Mouse (Mus musculus) hindbrain, embryonic 11.5 days (tissue): ENCODE data around the gene Gm8362. TPM values are rescaled to one million over a fixed set of nuclear protein-coding genes. Genes with fewer than 3 reads are reported as not detected.
"Not testable (repeated sequence)": the region's sequence is repeated elsewhere in the genome, so short reads cannot be mapped to it uniquely, and the experiment has no call there.

Experiments
- ATAC-seq: fragments of 200-750 bp; cut with Nextera tagmentation; 2 replicates; pipeline ENCODE4 v1.8.0; 2017; ENCODE audit warnings: mild to moderate bottlenecking, moderate TSS enrichment, moderate library complexity; ENCODE audit not compliant: low FRiP score
- DNase-seq: peaks from one replicate; pipeline ENCODE4 v3.0.0-alpha.2; 2015; ENCODE audit warnings: low spot score
- H3K27ac ChIP-seq: fragments of 300-500 bp; sonication (generic); 2 replicates; pipeline ENCODE4 v1.5.1; 2014; ENCODE audit warnings: mild to moderate bottlenecking, low read depth, low read length
- H3K27me3 ChIP-seq: fragments of 300-500 bp; sonication (generic); 2 replicates; pipeline ENCODE4 v1.6.1; 2014; ENCODE audit warnings: mild to moderate bottlenecking, low read length, moderate library complexity, mixed read lengths; ENCODE audit not compliant: control insufficient read depth, insufficient read depth
- H3K36me3 ChIP-seq: fragments of 300-500 bp; sonication (generic); 2 replicates; pipeline ENCODE4 v1.6.1; 2014; ENCODE audit warnings: mild to moderate bottlenecking, low read length, moderate library complexity, mixed read lengths; ENCODE audit not compliant: control insufficient read depth, insufficient read depth
- H3K4me1 ChIP-seq: fragments of 300-500 bp; sonication (generic); replicated peaks from 2 replicates; pipeline ENCODE4 v1.6.1; 2014; ENCODE audit warnings: low read length, mixed read lengths; ENCODE audit not compliant: control insufficient read depth, insufficient read depth
- H3K4me2 ChIP-seq: fragments of 300-500 bp; sonication (generic); replicated peaks from 2 replicates; pipeline ENCODE4 v1.6.1; 2014; ENCODE audit warnings: mild to moderate bottlenecking, low read depth, low read length
- H3K4me3 ChIP-seq: fragments of 300-500 bp; sonication (generic); 2 replicates; pipeline ENCODE4 v1.5.1; 2014; ENCODE audit warnings: low read depth, low read length
- H3K9ac ChIP-seq: fragments of 300-500 bp; sonication (generic); 2 replicates; pipeline ENCODE4 v1.6.1; 2014; ENCODE audit warnings: low read depth, low read length
- H3K9me3 ChIP-seq: fragments of 300-500 bp; sonication (generic); 2 replicates; pipeline ENCODE4 v1.6.1; 2016; ENCODE audit warnings: low read length; ENCODE audit not compliant: control insufficient read depth
- whole genome bisulfite sequencing: fragments of 180-500 bp; shearing (Covaris S2); extraction: QIAGEN DNeasy Blood & Tissue Kit; methylation state at CpG from one replicate; pipeline ENCODE4 v1.1.7; 2014; 5-methylcytosine and 5-hydroxymethylcytosine counted together
- polyA plus RNA-seq: library from polyadenylated mRNA; unstranded; fragments of >200 nt; fragmentation: Nextera tagmentation; extraction: Ambion mirVana; gene quantifications from 2 replicates; pipeline ENCODE4 v1.2.1, GENCODE M21; 2014

Gene Gm8362
- polyA plus RNA-seq, result not detected in 2 replicates

DNA sequence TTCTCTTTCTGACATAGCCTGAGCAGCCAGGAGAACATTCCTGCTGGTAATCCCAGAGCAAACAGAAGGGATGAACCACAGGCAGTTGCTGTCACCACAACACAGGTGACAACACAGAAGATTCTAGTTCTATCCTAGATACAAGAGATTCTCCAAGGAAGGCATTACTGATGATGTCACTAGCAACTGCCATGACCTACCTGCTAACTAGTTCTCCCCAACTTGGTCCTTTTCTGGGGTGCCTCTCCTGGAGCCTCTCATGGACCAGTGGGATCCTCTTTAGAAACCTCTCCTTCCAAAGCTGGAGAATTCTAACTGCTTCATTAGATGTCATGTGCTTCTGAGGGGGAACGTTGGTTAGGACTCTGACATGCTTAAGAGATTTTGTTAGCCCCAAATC, at the start of gene Gm8362:
Gene Gm8362, minus strand, starts transcription at position 101 of the 400 bp plus-strand sequence.
- no CpG with 5 or more reads among the region's 1 CpGs for WGBS
- H3K27me3 ChIP-seq, DNase-seq, H3K9me3 ChIP-seq, H3K4me2 ChIP-seq, H3K36me3 ChIP-seq, H3K4me3 ChIP-seq, H3K4me1 ChIP-seq, ATAC-seq, H3K9ac ChIP-seq, H3K27ac ChIP-seq: not testable (repeated sequence)

DNA sequence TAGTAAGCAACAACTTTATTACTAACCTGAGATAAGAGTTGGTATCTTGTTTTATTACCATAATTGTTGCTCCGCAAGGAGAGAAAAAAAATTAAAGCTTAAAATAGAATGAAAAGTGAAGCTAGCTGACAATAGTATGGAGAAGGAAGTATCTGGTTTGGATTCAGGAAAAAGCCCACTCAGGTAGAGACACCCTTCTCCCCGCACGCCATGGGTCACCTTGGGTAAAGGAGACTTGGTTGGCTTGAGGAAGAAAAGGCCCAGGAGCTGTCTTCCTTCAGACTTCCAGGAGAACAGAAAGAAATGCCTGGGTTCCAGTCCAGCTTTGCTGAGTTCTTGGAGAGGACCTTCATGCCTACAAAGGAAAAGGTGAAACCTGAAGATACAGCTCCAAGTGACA, 49.1 kb upstream of the Gm8362 start:
- not testable (repeated sequence) for H3K27me3 ChIP-seq, H3K4me2 ChIP-seq, H3K9me3 ChIP-seq, H3K9ac ChIP-seq, H3K4me1 ChIP-seq, H3K36me3 ChIP-seq, H3K27ac ChIP-seq, ATAC-seq, H3K4me3 ChIP-seq, DNase-seq
- 90% methylated on average over 3 of the region's 3 CpGs for WGBS

DNA sequence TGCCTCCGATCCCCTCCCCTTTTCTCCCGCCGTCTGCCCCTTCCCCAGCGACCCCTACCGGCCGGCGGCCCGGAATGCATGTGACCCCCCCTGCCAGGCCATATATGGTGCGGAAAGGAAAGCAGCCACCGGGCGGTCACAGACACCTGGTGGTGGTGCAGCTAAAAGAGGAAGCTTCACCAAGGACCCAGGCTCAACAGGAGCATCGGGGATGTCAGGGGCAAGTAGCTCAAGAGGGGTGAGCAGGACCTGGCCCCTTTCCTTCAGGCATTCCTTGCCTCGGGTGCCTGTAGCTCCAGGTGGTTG, 17.0 kb downstream of the Gm8362 start:
- not testable (repeated sequence) for H3K36me3 ChIP-seq, H3K9me3 ChIP-seq, H3K27me3 ChIP-seq, ATAC-seq, DNase-seq, H3K4me2 ChIP-seq, H3K27ac ChIP-seq, H3K9ac ChIP-seq, H3K4me1 ChIP-seq
- H3K4me3 ChIP-seq, result peak overlapping the region; percentile 33; the same call in 1 of the 2 replicates
- whole genome bisulfite sequencing, result 0% methylated on average over 3 of the region's 13 CpGs

DNA sequence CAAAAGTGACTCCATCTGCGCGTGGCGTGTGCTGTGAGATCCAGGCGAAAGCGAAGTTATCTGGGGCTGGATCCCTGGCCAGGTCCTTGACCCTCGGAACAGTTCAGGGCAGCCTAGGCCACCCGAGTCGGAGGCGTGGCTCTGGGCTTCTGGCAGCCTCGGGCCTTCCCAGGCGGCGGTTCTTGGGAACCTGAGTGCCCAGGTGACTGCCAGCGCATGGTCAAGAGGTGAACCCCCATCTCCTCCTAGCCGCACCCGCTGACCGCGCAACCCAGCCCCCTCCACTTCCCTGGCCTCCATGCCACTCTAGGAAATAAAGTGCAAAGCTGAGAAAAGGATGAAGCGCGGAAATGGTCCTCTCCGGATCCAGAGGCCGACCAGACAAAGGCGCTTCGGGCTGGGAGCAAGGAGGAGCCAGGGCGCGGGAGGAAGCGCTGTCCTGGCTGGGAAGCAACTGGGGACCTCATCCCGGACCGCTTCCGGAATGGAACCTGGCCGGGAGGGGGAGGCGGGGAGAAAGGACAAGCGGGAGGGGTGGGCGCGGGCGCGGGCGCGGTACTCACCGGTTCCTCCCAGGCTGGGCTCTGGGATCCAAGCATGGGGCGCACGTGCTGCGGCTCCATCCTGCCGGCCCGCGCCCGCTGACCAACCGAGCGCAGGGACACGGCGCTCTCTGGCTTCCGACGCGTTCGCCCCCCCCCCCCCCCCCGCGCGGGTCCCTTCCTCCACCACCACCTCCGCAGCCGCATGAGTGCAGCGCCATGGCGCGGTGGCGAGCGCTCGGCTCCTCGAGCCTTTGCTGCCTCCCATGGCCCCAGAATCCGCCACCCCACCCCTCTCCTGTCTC, 17.6 kb downstream of the Gm8362 start:
- 1% methylated on average over 10 of the region's 67 CpGs for WGBS
- Histone ChIP-seq H3K4me2 (peak overlapping the region; percentile 29; the same call in 1 of the 2 replicates), H3K4me3 (peak overlapping the region; percentile 33)
- not testable (repeated sequence) for ATAC-seq, H3K27ac ChIP-seq, H3K9ac ChIP-seq, H3K36me3 ChIP-seq, H3K27me3 ChIP-seq, H3K4me1 ChIP-seq, H3K9me3 ChIP-seq
- DNase-seq, result peak; percentile 11

DNA sequence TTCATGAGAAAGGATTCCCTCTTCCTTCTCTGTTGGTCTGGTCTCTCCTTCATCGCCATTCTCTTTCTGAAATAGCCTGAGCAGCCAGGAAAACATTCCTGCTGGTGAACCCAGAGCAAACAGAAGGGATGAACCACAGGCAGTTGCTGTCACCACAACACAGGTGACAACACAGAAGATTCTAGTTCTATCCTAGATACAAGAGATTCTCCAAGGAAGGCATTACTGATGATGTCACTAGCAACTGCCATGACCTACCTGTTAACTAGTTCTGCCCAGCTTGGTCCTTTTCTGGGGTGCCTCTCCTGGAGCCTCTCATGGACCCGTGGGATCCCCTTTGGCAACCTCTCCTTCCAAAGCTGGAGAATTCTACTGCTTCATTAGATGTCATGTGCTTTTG, 32.0 kb downstream of the Gm8362 start, which contains the start of gene Gm3636:
Gene Gm3636, minus strand, starts transcription at position 101 of the 400 bp plus-strand sequence.
- not testable (repeated sequence) for H3K36me3 ChIP-seq, H3K4me1 ChIP-seq, H3K27me3 ChIP-seq, DNase-seq, H3K9ac ChIP-seq, H3K4me3 ChIP-seq, H3K4me2 ChIP-seq, H3K9me3 ChIP-seq, H3K27ac ChIP-seq, ATAC-seq
- WGBS, result no CpG with 5 or more reads among the region's 2 CpGs

DNA sequence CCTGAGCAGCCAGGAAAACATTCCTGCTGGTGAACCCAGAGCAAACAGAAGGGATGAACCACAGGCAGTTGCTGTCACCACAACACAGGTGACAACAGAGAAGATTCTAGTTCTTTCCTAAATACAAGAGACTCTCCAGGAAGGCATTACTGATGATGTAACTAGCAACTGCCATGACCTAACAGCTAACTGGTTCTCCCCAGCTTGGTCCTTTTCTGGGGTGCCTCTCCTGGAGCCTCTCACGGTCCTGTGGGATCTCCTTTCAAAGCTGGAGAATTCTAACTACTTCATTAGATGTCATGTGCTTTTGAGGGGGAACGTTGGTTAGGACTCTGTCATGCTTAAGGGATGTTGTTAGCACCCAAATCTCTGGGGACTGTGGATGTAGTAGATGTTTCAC, 54.1 kb downstream of the Gm8362 start, which contains the start of gene Gm8050:
Gene Gm8050, minus strand, starts transcription at position 101 of the 400 bp plus-strand sequence.
- not testable (repeated sequence) for H3K4me2 ChIP-seq, H3K9ac ChIP-seq, H3K4me1 ChIP-seq, H3K9me3 ChIP-seq, H3K4me3 ChIP-seq, H3K27ac ChIP-seq, H3K36me3 ChIP-seq, H3K27me3 ChIP-seq, ATAC-seq, DNase-seq
- no CpG with 5 or more reads among the region's 2 CpGs for WGBS

Other genes with a start within 250 kb of the Gm8362 start
- not detected in 2 replicates for gene Gm8356, start 237.1 kb downstream of the Gm8362 start, polyA plus RNA-seq
- 0.23 and 0.35 TPM in 2 replicates for gene Gm3629, start 183.8 kb downstream of the Gm8362 start, polyA plus RNA-seq
- gene Gm3460, start 152.0 kb downstream of the Gm8362 start, polyA plus RNA-seq, result not detected in 2 replicates
- not detected in 2 replicates for gene Gm10251, start 90.2 kb downstream of the Gm8362 start, polyA plus RNA-seq
- 0.22 TPM in 1 of 2 replicates, not detected in the other for gene Gm8050, start 54.2 kb downstream of the Gm8362 start, polyA plus RNA-seq
- gene Gm3636, start 32.1 kb downstream of the Gm8362 start, polyA plus RNA-seq, result 7.1 and 7.4 TPM in 2 replicates
- gene Gm3642, start 65.9 kb upstream of the Gm8362 start, polyA plus RNA-seq, result not detected in 2 replicates
- 2.0 and 2.4 TPM in 2 replicates for gene Gm3667, start 115.6 kb upstream of the Gm8362 start, polyA plus RNA-seq
- not detected in 2 replicates for gene Gm6356, start 199.4 kb upstream of the Gm8362 start, polyA plus RNA-seq